Mouse (Mus musculus) CH12.LX (cell line): Measurements from ENCODE around the gene Frat2.

ENCODE experiments used
- CTCF ChIP-seq, 2 experiments: IDR thresholded peaks in 1 of 2; conservative IDR thresholded peaks in 1 of 2; 2 replicates each; pipeline ENCODE4 v1.5.1; 2011 to 2012; ENCODE audit warnings: low read depth in 2 of 2, low read length in 2 of 2, improper control_type of control experiment in 1 of 2, inconsistent platforms in 1 of 2, mild to moderate bottlenecking in 1 of 2, moderate library complexity in 1 of 2
- POLR2AphosphoS2 ChIP-seq: IDR thresholded peaks from 2 replicates; pipeline ENCODE4 v1.6.1; 2011; ENCODE audit warnings: low read depth, low read length, improper control_type of control experiment

- no peak for TF ChIP-seq POLR2AphosphoS2
- no peak for TF ChIP-seq CTCF (conservative IDR thresholded peaks at IDR 0.05 in 1 of 2, IDR thresholded peaks at IDR 0.05 in 1 of 2; ENCODE audit: low read depth in 2 of 2, low read length in 2 of 2)
Observed at GRCm38 (mm10) chr19:41872285-41872684, 24.4 kb upstream of the Frat2 start.
